Mouse (Mus musculus) thymus, adult 2 months (tissue): ENCODE data around the gene Gfap.

Experiments used
- CTCF ChIP-seq: fragments of 200-500 bp; IDR thresholded peaks from 2 replicates; pipeline ENCODE4 v1.5.1; 2012; ENCODE audit warnings: mild to moderate bottlenecking, control low read depth, low read length, moderate library complexity, borderline replicate concordance; ENCODE audit not compliant: control insufficient read depth, poor library complexity, insufficient read depth; ENCODE audit errors: extremely low read depth
- POLR2A ChIP-seq: fragments of 200-500 bp; IDR thresholded peaks from 2 replicates; pipeline ENCODE4 v1.6.1; 2012; ENCODE audit warnings: mild to moderate bottlenecking, low read length, control low read depth, moderate library complexity; ENCODE audit not compliant: control insufficient read depth, poor library complexity, insufficient read depth; ENCODE audit errors: extremely low read depth

DNA sequence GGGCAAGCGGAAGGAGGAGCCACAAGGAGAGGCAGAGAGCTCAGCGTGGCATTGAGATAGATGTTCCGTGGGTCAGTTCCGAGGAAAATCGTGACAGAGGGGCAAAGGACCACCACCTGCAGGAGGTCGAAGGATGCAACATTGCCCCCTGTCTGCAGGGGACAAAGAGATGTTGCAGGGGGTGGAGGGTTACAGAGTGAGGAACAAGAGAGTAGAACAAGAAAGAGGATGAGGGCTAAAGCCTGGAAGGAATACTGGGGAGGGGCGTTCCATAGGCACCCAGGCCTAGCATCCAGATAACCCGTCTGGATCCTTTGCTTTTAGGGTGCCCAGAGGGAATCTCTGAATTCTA, 46.3 kb upstream of the Gfap start:
- TF ChIP-seq POLR2A (no peak), CTCF (no peak)
